Mouse (Mus musculus) embryonic facial prominence, embryonic 15.5 days (tissue): Measurements from ENCODE around the gene Mccc1. TPM values are rescaled to one million over a fixed set of nuclear protein-coding genes. Genes with fewer than 3 reads are reported as not detected.

Experiments used
- ATAC-seq: fragments of 200-750 bp; cut with Nextera tagmentation; 2 replicates; pipeline ENCODE4 v1.8.0; 2017; ENCODE audit warnings: low read depth, moderate TSS enrichment; ENCODE audit not compliant: insufficient number of reproducible peaks, low FRiP score, low TSS enrichment
- H3K27ac ChIP-seq: fragments of 300-500 bp; sonication (generic); replicated peaks from 2 replicates; pipeline ENCODE4 v1.5.1; 2015; ENCODE audit warnings: mild to moderate bottlenecking, inconsistent platforms
- H3K27me3 ChIP-seq: fragments of 300-500 bp; sonication (generic); 2 replicates; pipeline ENCODE4 v1.6.1; 2015; ENCODE audit warnings: inconsistent platforms
- H3K36me3 ChIP-seq: fragments of 300-500 bp; sonication (generic); 2 replicates; pipeline ENCODE4 v1.6.1; 2015; ENCODE audit warnings: mild to moderate bottlenecking, inconsistent platforms
- H3K4me1 ChIP-seq: fragments of 300-500 bp; sonication (generic); 2 replicates; pipeline ENCODE4 v1.6.1; 2015; ENCODE audit warnings: inconsistent platforms
- H3K4me2 ChIP-seq: fragments of 300-500 bp; sonication (generic); replicated peaks from 2 replicates; pipeline ENCODE4 v1.6.1; 2015; ENCODE audit warnings: mild to moderate bottlenecking, inconsistent platforms
- H3K4me3 ChIP-seq: fragments of 300-500 bp; sonication (generic); replicated peaks from 2 replicates; pipeline ENCODE4 v1.5.1; 2015; ENCODE audit warnings: mild to moderate bottlenecking, inconsistent platforms
- H3K9ac ChIP-seq: fragments of 300-500 bp; sonication (generic); 2 replicates; pipeline ENCODE4 v1.6.1; 2015; ENCODE audit warnings: inconsistent platforms
- H3K9me3 ChIP-seq: fragments of 300-500 bp; sonication (generic); replicated peaks from 2 replicates; pipeline ENCODE4 v1.6.1; 2016; ENCODE audit warnings: inconsistent platforms
- WGBS: fragments of 180-500 bp; shearing (Covaris S2); methylation state at CpG from one replicate; pipeline ENCODE4 v1.1.7; 2015; 5-methylcytosine and 5-hydroxymethylcytosine counted together
- polyA plus RNA-seq: library from polyadenylated mRNA; unstranded; fragments of >200 nt; fragmentation: Nextera tagmentation; extraction: Ambion mirVana; gene quantifications from 2 replicates; pipeline ENCODE4 v1.2.1, GENCODE M21; 2015

Mccc1 gene
- polyA plus RNA-seq, 1 experiment from 2014 or later: 32.1 TPM

DNA sequence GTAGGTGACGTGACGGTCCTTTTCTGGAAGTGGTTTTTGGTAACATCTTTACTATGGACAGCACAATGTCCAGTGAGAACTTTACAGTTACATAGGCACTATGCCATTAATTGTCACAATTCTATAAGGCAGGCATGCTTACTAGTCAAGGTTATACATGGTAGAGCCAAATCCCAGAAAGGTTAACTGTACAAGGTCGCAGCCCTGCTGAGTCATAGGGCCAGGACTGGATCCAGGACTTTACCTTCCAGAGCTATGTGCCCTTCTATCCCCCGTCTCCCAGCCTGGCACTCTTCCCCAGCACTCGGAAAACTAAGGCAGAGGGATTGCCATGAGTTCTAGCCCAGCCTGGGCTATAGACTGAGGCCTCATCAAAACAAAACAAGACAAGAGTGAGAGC lies 36.6 kb downstream of the Mccc1 start:
- H3K9ac ChIP-seq: no peak overlapping the region
- no peak for ATAC-seq
- WGBS: 88% methylated on average over 5 of the region's 5 CpGs
- no peak overlapping the region for H3K27ac ChIP-seq
- H3K4me2 ChIP-seq: no peak overlapping the region
- peaks cover 34% of the 10 kb centered on the region for H3K36me3 ChIP-seq
- H3K9me3 ChIP-seq: no peaks in the 10 kb centered on the region
- H3K4me1 ChIP-seq: no peaks in the 10 kb centered on the region
- H3K27me3 ChIP-seq: no peaks in the 10 kb centered on the region
- no peak overlapping the region for H3K4me3 ChIP-seq

GRCm38 (mm10) chr3:35963401-35963800 lies 37.1 kb downstream of the Mccc1 start:
- no peaks in the 10 kb centered on the region for H3K9me3 ChIP-seq
- H3K4me3 ChIP-seq: no peak overlapping the region
- peaks cover 38% of the 10 kb centered on the region for H3K36me3 ChIP-seq
- H3K4me2 ChIP-seq: no peak overlapping the region
- H3K4me1 ChIP-seq: no peaks in the 10 kb centered on the region
- H3K27me3 ChIP-seq: no peaks in the 10 kb centered on the region
- no peak overlapping the region for H3K9ac ChIP-seq
- 85% methylated on average over 4 of the region's 4 CpGs for WGBS
- H3K27ac ChIP-seq: no peak overlapping the region
- no peak for ATAC-seq

- H3K36me3 ChIP-seq: peaks cover 38% of the 10 kb centered on the region
- 92% methylated on average over 5 of the region's 5 CpGs for WGBS
- H3K9ac ChIP-seq: no peak overlapping the region
- ATAC-seq: no peak
- no peak overlapping the region for H3K4me2 ChIP-seq
- no peaks in the 10 kb centered on the region for H3K4me1 ChIP-seq
- H3K27ac ChIP-seq: no peak overlapping the region
- H3K4me3 ChIP-seq: no peak overlapping the region
- no peaks in the 10 kb centered on the region for H3K9me3 ChIP-seq
- H3K27me3 ChIP-seq: no peaks in the 10 kb centered on the region
Observed at GRCm38 (mm10) chr3:35962967-35963366, 37.5 kb downstream of the Mccc1 start.

DNA sequence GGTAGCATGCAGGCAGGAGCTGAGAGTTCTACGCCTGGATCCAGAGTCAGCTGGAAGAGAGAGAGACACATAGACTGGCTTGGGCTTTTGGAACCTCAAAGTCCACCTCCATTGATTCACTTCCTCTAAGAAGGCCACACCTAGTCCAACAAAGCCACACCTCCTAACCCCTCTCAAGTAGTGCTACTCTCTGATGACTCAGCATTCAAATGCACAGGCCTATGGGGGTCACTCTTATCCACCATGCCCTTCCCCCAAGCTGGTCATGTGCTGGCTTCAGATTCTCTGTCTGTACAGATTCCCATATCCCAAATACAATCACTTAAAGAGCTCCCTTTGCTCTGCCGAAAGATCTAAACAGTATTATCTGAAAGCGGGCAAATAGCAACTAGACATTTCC lies 43.2 kb downstream of the Mccc1 start:
- H3K4me1 ChIP-seq: no peaks in the 10 kb centered on the region
- H3K36me3 ChIP-seq: peaks cover 29% of the 10 kb centered on the region
- H3K9me3 ChIP-seq: no peaks in the 10 kb centered on the region
- H3K4me2 ChIP-seq: no peak overlapping the region
- no peaks in the 10 kb centered on the region for H3K27me3 ChIP-seq
- ATAC-seq: no peak
- no peak overlapping the region for H3K9ac ChIP-seq
- WGBS: 96% methylated on average over 3 of the region's 3 CpGs
- H3K27ac ChIP-seq: no peak overlapping the region
- H3K4me3 ChIP-seq: no peak overlapping the region

DNA sequence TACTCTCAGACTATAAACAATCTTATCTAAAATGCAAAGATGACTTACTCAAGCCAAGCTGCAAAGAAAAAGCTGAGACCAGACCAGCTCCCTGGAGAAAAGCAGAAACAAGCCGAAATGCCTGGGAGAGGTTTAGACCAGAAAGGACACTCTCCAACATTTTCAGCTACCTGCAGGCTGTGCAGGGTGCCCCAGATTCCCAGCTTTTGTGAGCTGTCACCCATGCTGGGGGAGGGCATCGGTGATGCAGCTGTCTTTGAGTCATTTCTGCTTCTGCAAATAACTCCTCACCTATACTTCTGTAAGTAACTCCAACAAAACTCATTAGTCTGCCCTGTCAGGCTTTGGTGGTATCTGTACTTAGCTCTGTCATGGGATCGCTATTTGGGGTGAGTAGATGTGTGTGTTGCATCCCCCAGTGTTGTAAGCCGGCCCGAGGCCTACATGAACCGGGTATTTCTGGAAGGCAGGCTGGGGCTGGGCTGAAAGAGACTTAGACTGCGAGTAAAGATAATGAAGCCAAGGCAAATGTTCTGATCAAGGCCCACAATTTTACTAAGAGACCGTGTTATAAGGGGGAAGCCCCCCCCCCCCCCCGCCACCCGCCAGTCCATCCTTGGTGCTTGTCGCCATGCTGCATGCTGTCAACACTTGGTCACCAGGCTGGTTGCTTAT lies 45.4 kb downstream of the Mccc1 start:
- no peak for ATAC-seq
- H3K27me3 ChIP-seq: no peaks in the 10 kb centered on the region
- H3K4me3 ChIP-seq: no peak overlapping the region
- 88% methylated on average over 11 of the region's 11 CpGs for WGBS
- no peaks in the 10 kb centered on the region for H3K9me3 ChIP-seq
- no peaks in the 10 kb centered on the region for H3K4me1 ChIP-seq
- H3K9ac ChIP-seq: no peak overlapping the region
- H3K4me2 ChIP-seq: no peak overlapping the region
- peaks cover 16% of the 10 kb centered on the region; the same call in 1 of the 2 replicates for H3K36me3 ChIP-seq
- H3K27ac ChIP-seq: no peak overlapping the region

- Histone ChIP-seq H3K27ac (no peak overlapping the region), H3K4me3 (no peak overlapping the region), H3K4me2 (no peak overlapping the region), H3K9ac (no peak overlapping the region), H3K9me3 (no peaks in the 10 kb centered on the region), H3K4me1 (no peaks in the 10 kb centered on the region), H3K36me3 (peaks cover 10% of the 10 kb centered on the region; the same call in 1 of the 2 replicates), H3K27me3 (no peaks in the 10 kb centered on the region)
- ATAC-seq: no peak
- WGBS: 90% methylated on average over 6 of the region's 6 CpGs
Observed at GRCm38 (mm10) chr3:35953816-35954215, 46.7 kb downstream of the Mccc1 start.

DNA sequence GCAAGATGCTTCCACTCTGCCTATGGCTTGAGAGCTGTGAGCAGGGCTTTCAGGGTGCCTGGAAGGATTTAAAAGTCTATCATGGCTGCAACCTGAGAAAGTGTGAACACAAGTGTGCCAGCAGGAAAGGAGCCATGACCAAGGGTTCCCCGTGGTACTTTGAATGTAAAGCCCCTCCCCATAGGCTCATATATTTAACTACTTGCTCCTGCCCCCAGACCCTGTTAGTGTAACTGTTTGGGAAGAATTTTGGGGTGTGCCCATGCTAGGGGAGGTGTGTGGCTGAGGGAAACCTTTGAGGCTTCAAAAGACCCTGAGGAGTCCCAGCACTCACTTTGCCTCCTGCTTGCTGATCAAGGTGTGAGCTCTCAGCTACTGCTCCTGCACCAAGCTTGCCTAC lies 47.3 kb downstream of the Mccc1 start:
- no peak overlapping the region for H3K27ac ChIP-seq
- no peaks in the 10 kb centered on the region for H3K27me3 ChIP-seq
- no peak for ATAC-seq
- 68% methylated on average over 1 of the region's 1 CpGs for WGBS
- H3K4me1 ChIP-seq: no peaks in the 10 kb centered on the region
- 0 out of 2 replicates have a peak, but pooled peaks cover 7% of the 10 kb centered on the region for H3K36me3 ChIP-seq
- no peak overlapping the region for H3K4me2 ChIP-seq
- no peak overlapping the region for H3K4me3 ChIP-seq
- no peaks in the 10 kb centered on the region for H3K9me3 ChIP-seq
- no peak overlapping the region for H3K9ac ChIP-seq

GRCm38 (mm10) chr3:35948197-35948596 lies 52.3 kb downstream of the Mccc1 start:
- Histone ChIP-seq H3K27ac (no peak overlapping the region), H3K4me3 (no peak overlapping the region), H3K9ac (no peak overlapping the region), H3K9me3 (no peaks in the 10 kb centered on the region), H3K4me2 (no peak overlapping the region), H3K36me3 (no peaks in the 10 kb centered on the region), H3K4me1 (no peaks in the 10 kb centered on the region), H3K27me3 (no peaks in the 10 kb centered on the region)
- WGBS: 87% methylated on average over 7 of the region's 7 CpGs
- no peak for ATAC-seq

- Histone ChIP-seq H3K36me3 (peaks cover 4% of the 10 kb centered on the region; the same call in 1 of the 2 replicates), H3K9me3 (no peaks in the 10 kb centered on the region), H3K4me1 (no peaks in the 10 kb centered on the region), H3K9ac (no peak overlapping the region), H3K4me3 (no peak overlapping the region), H3K4me2 (no peak overlapping the region), H3K27ac (no peak overlapping the region), H3K27me3 (no peaks in the 10 kb centered on the region)
- WGBS: 85% methylated on average over 4 of the region's 4 CpGs
- ATAC-seq: no peak
Observed at GRCm38 (mm10) chr3:35940520-35941135, 59.9 kb downstream of the Mccc1 start.

GRCm38 (mm10) chr3:35940047-35940446 lies 60.4 kb downstream of the Mccc1 start:
- H3K9me3 ChIP-seq: no peaks in the 10 kb centered on the region
- no peak overlapping the region for H3K27ac ChIP-seq
- no peak for ATAC-seq
- 0 out of 2 replicates have a peak, but pooled peaks cover under 1% of the 10 kb centered on the region for H3K4me1 ChIP-seq
- peaks cover 4% of the 10 kb centered on the region; the same call in 1 of the 2 replicates for H3K36me3 ChIP-seq
- H3K9ac ChIP-seq: no peak overlapping the region
- no peak overlapping the region for H3K4me3 ChIP-seq
- no peaks in the 10 kb centered on the region for H3K27me3 ChIP-seq
- no peak overlapping the region for H3K4me2 ChIP-seq
- 41% methylated on average over 2 of the region's 2 CpGs for WGBS

- Histone ChIP-seq H3K4me3 (no peak within 1 kb of the TSS), H3K9me3 (no peaks in the 10 kb centered on the region), H3K27me3 (no peaks in the 10 kb centered on the region), H3K36me3 (peaks cover 4% of the 10 kb centered on the region; the same call in 1 of the 2 replicates), H3K4me2 (no peak within 1 kb of the TSS), H3K27ac (no peak within 1 kb of the TSS), H3K9ac (no peak within 1 kb of the TSS), H3K4me1 (peaks cover 15% of the 10 kb centered on the region)
- no peak for ATAC-seq
- 94% methylated on average over 6 of the region's 6 CpGs for whole genome bisulfite sequencing
Observed at GRCm38 (mm10) chr3:35937345-35937744, 63.1 kb downstream of the Mccc1 start, which contains the start of gene Dcun1d1. Gene Dcun1d1 (minus strand): TSS chr3:35937445.
